Mouse (Mus musculus): ENCODE data around the gene Pole2.

The Pole2 gene

DNA sequence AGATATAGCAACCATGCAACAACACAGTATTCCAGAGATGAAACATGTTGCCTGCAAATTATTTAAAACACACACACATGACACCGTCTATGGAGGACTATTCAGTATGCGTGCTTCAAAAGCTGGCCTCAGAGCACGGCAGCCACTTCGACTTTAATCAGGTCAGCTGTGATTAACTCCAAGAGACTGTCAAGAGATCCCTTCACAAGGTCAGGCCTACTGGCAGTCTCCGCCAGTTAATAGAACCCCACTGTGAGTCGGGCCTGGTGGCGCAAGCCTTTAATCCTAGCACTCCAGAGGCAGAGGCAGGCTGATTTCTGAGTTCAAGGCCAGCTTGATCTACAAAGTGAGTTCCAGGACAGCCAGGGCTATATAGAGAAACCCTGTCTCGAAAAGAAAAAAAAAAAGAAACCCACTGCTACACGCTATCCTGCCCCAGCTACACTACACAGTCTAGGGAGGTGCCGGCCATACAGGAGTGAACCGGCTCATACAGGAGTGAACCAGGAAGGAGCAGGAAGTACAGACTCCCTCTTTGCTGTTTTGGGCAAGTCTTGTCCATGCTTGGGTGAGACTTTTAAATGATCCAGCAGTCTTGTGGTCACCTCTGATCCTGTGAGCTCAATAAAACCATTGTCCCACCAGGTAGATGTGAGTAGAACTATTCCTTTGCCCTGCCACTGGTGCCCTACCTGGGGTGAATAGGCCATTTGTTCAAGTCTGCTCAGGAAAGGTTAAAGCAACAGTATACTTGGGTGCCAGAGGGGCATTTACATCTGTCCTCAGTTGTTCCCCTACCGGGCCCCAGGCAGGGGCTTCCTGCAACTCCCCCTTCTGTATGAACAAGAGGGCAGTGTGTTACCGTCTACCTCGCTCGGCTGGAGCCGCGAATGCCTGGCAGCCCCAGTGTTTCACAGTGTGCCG lies 17.7 kb downstream of the Pole2 start:
- in situ Hi-C loops (cut with MseI, MboI), result no loop called here

DNA sequence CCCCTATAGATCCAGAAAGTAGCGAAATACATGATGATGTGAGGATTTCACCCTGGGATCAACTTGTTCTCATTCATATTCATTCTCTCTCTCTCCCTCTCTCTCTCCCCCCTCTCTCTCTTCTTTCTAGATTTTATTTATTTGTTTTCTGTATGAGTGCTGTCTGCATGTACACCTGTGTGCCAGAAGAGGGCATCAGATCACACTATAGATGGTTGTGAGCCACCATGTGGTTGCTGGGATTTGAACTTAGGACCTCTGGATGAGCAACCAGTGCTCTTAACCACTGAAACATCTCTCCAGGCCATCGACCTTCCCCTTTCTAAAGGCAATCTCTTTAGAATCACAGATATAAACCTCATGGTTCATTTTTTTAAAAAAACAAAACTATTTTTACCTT lies 19.5 kb downstream of the Pole2 start:
- in situ Hi-C loops (cut with MseI, MboI), result no loop called here

DNA sequence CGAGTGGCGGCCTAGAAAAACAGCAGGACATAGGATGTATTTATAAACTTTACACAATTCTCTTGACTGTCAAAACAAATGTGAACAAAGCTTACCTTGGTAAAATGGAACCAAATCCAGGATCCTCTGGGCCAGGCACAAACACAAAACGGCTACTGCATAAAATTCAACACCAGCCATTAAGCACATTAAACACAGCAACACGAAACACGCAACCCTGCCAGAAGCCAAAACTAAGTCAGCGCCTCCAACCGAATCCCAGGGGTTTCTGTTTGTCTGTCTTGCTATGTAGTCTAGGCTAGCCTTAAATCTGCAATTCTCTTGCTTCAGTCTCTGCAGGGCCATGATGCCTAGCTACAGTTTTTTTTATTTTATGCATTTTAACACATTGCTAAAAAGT lies 20.1 kb downstream of the Pole2 start:
- in situ Hi-C loops (cut with MseI, MboI), result no loop called here

DNA sequence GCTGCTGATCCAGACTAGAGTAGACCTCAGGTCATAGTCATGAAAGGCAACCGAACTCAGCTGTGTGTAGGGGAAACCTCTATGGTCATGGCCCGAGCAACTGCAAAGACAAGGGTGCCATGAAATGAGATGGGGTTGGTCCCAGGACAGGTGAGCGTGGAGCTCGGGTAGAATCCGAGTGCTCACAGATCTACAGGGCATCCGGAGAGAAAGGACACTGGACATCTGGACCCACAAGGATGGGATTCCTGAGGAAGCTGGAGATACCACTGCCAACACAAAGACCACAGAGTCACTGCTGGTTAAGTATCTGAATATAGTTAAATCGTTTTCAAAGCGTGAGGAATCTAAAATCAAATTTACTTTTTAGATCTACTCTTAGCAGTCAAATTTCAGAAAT lies 20.6 kb downstream of the Pole2 start:
- in situ Hi-C loops (cut with MseI, MboI), result no loop called here

DNA sequence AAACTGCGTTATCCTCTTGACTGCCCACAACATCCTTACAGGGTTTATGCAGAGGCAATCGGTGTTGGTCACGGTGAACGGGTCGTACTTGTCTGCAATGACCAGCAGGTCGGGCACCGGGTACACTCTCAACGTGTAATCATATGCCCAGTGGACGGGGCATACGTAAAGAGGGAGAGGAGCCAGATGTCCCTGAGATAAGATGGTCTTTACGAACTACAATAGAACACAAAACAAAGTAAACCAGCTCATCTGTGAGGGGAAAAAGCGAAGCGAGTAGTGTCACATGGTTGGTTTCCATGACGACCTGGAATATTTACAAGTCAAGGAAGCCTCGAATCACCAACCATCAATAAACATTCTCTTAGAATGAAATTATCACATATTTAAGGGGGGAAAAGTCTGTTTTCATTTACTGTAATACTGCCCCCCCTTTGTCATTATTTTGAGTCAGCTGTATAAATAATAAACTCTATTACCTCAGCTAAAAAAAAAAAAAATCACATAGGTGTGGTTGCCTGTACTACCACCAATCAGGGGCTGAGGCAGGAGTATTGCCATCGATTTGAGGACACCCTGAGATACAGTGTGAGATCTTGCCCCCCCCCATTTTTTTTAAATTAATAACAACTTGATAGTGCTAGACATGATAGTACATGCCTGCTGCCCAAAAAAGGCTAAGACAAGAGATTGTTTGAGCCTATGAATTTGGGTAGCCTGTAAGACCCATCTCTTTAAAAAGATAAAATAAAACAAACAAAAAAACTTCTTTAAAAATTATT lies 23.8 kb downstream of the Pole2 start, which contains the start of gene Gm49384:
Gene Gm49384 (minus strand): TSS at position 216 of the 782 bp plus-strand sequence.
- in situ Hi-C loops (cut with MseI, MboI), result no loop called here

DNA sequence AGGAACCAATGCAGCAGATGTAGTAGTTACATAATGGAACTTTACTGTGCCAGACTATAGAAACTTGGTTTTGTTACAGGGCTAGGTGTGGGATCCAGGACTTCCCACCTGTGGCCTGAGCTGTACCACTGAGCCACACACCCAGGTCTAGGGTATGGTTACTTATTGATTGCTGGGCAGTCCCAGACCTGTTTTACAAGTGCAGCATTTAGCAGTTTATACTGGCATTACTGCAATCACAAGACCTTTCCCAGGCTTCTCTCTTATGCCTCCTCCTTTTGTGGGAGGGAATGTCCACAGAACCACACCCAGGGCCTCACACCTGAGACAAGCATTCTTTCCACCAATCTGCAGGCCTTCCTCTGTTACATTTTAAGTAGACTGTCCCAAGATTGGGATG lies 29.0 kb downstream of the Pole2 start:
- in situ Hi-C loops (cut with MseI, MboI), result no loop called here

DNA sequence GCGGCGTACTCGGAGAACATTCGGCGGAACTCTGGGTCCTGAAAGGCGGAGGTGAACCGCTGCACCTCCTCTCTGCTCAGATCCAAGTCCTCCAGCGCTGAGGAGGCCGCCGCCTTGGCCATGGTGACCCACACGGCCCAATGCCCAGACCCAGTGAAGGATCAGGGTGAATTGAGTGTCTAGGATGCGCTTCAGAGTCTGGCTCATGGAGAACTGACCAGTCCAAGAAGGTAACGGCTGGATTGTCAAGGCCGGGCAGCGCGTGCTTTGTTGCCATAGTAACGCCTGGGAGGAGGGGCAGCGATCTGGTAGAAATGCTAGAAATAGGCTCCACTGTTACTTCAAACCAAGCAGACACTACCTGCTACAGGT lies 29.8 kb downstream of the Pole2 start, which contains the start of gene Dnaaf2:
Gene Dnaaf2 (minus strand): TSS at position 266 of the 372 bp plus-strand sequence.
- in situ Hi-C loops (cut with MseI, MboI), result no loop called here

DNA sequence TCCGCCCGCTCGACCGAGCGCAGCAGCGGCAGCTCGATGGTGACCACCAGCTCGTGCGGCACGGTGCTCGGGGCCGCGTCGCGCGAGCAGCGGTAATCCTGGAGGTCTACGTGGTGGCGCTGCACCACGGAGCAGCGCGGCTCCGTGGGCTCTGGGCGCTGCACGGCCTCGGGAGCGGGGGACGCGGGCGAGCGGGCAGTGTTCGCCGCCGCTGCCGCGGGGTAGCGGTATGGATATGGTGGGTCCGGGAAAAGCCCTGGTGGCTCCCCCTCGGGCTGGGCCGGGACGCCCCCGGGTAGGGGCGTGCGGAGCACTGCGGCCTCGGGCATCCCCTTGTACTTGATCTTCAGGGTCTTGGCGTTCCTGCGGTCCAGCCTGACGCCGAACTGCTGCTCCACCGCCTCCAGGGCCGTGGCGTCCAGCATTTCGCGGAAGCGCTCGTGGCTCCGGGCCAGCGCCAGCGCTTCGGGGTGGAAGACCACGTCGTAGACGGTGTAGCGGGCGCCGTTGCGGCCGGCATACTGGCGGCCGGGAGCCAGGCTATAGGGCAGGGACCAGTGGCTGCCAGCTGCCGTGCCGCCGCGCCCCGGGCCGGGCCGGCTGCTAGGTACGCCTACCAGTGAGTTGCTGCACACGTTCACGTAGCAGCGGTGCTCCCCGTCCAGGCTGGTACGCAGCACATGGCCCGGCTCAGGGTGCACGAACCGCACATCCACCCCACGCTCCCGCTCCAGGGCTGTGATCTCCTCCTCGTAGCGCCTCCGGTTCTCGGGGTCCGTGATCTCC lies 30.4 kb downstream of the Pole2 start:
- in situ Hi-C loops (cut with MseI, MboI), result no loop called here

DNA sequence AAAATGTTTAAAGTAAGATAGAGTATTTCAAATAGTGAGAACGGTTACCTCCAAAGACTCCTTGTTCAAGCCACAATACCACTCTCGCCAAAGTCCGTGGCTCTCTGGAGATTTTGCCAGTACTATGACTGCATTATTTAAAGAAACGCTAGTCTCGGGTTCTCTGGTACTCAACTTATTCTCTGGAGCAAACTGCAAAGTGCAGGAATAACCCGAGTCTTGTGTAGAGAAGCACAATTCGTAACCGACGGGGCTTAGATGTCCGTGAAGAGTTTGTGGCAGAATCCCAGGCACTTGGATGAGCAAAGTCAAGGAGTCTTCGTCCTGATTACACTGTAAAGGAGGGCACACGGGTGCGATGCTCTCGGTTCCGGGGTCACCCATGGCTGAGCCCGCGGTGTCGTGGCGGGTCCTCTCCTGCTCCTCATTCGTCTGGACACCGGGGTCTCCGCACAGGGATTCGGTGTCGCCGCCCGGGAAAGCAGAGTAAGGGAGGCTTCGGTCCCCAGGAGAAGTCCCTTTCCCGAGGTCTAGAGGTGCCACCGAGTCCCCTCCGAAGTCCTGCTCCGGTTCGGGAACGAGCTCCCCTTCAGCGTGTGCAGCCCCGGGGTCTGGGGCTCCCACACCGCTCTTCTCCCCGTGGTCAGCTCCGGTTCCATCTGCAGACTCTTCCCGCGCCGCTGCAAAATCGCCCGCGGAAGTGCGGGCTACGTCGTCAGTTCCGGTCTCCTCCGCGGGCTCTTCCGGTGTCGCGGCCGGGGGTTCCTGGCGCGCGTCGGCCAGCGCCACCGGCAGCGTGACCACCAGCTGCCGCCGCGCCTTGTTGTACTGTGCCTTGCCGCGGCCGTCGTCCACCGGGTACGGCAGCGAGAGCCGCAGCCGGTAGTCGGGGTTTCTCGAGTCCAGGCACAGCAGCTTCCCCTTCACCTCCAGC lies 31.3 kb downstream of the Pole2 start, which contains the start of gene Gm49383:
Gene Gm49383 (minus strand): TSS at position 661 of the 934 bp plus-strand sequence.
- in situ Hi-C loops (cut with MseI, MboI), result no loop called here

DNA sequence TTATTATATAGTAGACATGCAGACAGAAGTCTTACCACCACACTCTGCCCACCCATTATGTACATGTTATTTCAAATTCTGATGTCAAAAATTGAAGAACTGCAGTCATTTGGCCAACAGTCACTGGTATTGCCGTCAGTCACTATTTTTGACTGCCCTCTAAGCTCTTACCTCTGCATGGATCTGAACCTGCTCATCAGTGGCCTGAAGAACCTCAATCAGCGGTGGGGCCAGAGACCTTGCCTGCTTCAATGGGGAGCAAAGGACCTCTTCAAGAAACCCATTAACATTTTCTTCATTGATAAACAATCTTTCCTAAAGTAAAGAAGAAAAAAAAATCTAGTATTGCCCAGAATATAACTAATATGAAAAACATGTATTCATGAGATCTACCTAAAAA lies 35.4 kb downstream of the Pole2 start:
- in situ Hi-C loops (cut with MseI, MboI), result no loop called here

DNA sequence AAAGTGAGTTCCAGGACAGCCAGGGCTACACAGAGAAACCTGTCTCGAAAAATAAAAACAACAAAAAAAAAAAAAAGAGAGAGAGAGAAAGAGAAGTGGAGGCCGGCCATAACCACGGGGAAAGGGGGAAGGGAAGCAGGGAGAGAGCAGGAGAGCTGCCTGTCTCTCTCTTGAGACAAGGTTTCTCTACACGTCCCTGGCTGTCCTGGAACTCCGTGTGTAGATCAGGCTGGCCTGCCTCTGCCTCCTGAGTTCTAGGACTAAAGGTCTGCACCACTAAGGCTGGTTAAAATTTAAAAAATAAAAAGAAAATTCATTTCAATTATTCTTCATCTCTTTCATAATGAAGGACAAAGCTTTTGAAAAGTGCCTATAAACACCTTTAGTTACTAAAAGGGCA lies 36.6 kb downstream of the Pole2 start:
- in situ Hi-C loops (cut with MseI, MboI), result no loop called here

DNA sequence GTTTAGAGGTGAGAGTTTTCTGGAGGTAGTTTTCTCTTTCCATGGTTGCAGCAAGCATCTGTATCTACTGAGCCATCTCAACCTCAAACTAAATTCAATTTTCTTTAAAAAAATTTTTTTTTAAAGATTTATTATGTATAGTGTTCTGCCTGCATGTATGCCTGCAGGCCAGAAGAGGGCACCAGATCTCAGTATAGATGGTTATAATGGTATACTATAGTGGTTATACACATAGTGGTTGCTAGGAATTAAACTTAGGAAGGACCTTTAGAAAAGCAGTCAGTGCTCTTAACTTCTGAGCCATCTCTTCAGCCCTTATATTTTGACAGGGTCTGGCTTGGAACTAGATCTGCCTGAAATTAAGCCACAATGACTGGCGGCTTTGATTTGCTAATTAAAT lies 37.5 kb downstream of the Pole2 start:
- in situ Hi-C loops (cut with MseI, MboI), result no loop called here

DNA sequence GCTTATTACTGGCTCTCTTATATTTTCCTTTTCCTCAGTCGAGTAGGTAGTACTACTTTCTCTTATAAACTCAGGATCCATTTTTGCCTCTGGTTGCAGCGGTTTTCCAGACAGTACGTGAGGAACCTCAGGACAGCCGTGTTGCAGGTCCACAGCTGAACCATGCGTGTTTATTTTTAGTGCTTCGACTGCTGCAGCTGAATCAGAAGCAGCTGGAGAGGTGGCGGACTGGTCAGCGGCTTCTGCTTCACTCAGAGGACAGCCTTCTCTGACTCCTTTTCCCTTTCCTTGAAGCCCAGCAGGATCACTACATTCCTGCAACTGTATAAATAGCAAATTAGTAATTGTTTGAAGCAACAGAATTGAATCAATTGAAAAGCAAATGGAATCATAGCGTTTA lies 37.9 kb downstream of the Pole2 start:
- in situ Hi-C loops (cut with MseI, MboI), result no loop called here

DNA sequence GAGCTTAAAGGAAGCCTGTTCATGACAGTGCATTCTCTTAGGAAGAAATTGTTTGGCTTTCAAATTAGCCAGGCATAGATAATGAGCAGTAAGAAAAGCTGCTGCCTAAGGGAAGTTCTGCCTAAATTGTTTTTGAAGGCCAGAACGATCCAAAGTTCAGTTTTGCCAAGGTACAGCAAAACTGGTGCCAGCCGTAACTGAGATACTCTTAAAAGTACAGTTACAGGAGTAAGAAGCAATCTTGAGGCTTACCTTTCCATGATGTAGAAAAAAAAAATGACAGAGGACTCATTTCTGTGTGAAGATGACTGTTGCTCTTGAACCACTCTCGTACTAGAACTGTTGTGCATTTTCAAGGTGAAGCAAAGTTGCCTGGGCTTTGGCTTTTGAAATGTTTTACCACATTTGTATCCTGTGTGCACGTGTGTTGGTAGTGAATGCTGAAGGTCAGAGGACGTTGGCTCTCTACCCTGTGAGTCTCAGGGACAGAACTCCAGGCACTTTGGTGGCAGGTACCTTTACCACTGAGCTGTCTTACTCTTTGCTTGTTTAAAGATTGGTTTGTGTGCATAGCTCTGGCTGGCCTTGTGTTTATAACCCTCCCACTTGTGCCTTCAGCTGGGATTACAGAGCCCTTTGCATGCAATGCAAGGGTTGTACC lies 41.1 kb downstream of the Pole2 start:
- in situ Hi-C loops (cut with MseI, MboI), result no loop called here

DNA sequence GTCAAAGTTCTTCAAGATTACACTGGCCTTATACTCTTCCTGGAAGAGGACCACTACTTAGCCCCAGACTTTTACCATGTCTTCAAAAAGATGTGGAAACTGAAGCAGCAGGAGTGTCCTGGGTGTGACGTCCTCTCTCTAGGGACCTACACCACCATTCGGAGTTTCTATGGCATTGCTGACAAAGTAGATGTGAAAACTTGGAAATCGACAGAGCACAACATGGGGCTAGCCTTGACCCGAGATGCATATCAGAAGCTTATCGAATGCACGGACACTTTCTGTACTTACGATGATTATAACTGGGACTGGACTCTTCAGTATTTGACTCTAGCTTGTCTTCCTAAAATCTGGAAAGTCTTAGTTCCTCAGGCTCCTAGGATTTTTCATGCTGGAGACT lies 42.6 kb downstream of the Pole2 start:
- in situ Hi-C loops (cut with MseI, MboI), result no loop called here

DNA sequence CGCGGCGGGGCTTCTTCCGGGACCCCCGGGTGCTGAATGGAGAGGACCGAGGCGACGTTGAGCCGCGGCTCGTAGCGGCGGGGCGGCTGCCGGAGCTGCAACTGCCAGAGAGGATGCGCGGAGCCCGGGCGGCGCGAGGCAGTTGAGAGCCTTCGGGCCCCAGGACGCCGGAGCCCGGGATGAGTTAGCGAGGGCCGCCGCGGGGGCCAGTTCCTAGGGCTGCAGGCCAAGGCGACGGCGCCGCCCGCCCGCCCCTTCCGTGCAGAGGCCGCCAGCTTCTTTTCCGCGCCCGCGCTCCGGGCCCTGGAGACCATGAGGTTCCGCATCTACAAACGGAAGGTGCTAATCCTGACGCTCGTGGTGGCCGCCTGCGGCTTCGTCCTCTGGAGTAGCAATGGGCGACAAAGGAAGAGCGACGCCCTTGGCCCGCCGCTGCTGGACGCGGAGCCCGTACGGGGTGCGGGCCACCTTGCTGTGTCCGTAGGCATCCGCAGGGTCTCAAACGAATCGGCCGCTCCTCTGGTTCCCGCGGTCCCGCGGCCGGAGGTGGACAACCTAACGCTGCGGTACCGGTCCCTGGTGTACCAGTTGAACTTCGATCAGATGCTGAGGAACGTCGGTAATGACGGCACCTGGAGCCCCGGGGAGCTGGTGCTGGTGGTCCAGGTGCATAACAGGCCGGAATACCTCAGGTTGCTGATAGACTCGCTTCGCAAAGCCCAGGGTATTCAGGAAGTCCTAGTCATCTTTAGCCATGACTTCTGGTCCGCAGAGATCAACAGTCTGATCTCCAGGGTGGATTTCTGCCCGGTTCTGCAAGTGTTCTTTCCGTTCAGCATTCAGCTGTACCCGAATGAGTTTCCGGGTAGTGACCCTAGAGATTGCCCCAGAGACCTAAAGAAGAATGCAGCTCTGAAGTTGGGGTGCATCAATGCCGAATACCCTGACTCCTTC lies 43.4 kb downstream of the Pole2 start:
- in situ Hi-C loops (cut with MseI, MboI), result no loop called here

DNA sequence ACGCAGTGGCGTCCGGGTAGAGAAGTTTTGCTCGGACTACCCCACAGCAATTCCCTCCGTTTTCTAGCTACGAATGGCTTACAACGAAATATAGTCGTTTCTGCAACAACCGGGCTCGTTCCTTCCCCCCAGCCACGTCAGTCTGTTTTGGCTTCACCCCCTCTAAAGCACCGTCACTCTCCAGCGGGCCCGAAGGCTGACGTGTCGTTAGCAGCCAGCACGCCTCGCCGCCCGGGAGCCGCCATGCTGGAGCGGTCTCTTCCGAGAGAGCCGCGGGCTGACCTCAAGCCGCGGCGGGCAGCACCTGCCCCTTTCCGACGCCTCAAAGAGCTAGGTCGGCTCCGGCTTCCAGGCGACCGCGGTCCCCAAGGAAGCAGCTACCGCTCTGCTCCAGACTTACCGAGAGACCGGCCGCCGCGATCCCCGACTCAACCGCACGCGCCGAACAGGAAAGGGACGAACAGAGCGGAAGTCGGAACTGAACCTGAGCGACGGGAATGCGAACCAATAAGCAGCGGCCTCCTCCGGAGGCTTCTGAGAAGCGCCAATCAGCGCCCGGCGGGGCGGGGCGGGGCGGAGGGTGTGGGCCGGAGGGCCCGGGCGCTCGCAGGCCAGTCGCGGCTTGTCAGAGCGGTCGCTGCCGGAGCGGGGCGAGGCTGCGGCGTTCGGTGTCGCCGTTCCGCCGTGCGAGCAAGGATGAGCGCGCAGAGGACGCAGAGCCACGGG lies 44.2 kb downstream of the Pole2 start, which contains the start of the genes Rpl36al and Mgat2:
Gene Rpl36al (minus strand): TSS at position 501 of the 726 bp plus-strand sequence.
Gene Mgat2 (plus strand): TSS at position 575 of the 726 bp plus-strand sequence.
- in situ Hi-C loops (cut with MseI, MboI), result no loop called here

DNA sequence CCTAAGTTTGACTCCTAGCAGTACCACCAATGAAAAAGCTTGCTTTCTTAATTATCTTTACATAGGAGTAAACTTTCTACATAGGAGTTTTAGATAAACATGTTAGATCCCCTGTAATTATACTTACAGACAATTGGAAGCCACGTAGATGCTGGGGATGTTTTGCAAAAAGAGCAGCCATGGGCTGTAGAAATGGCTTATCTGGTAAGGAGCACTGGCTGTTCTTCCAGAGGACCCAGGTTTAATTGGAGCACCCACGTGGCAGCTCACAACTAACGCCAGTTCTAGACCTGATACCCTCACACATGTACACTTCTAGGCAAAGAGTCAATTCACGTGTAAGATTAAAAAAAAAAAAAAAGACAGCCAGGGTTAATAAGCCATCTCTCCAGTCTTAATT lies 46.2 kb downstream of the Pole2 start:
- in situ Hi-C loops (cut with MseI, MboI), result no loop called here

All from mouse trophoblast stem cell (cell line).